Mouse (Mus musculus): ENCODE measurements around the gene Foxi1. TPM values are rescaled to one million over a fixed set of nuclear protein-coding genes. Genes with fewer than 3 reads are reported as not detected.
"Not testable (repeated sequence)": the region's sequence is repeated elsewhere in the genome, so short reads cannot be mapped to it uniquely, and the experiment has no call there.

The Foxi1 gene
- polyA plus RNA-seq (2015; fragmentation: Nextera tagmentation; extraction: Ambion mirVana) = 25.2 and 28.2 TPM in 2 replicates

DNA sequence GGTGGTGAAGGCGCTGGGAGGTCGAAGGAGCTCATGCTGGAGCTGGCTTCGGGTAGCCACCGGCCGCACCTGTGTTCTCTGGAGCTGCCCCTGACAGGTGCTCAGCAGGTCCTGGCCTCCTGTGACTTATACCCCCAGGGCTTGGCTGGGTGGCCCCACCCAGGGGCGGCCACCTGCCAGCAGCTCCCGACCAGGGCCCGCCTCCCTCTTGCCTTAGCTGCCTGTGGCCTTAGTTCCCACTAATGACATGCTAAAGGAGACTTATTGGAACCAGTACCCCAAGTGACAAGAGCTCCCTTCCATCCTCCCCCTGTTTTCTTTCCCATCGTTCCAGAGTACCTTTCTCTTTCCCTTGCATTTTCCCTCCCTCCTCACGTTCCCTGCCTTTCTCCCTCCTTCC lies at the start of gene Foxi1:
Gene Foxi1 (minus strand): TSS at position 101 of the 400 bp plus-strand sequence.
- ATAC-seq (ENCODE audit: low FRiP score, low TSS enrichment) = 0 out of 2 replicates have a peak, but pooled peaks have one; percentile 19
- H3K27me3 ChIP-seq (ENCODE audit: insufficient read depth, low read length) = no peaks in the 10 kb centered on the region
- H3K9me3 ChIP-seq (ENCODE audit: low read length) = no peaks in the 10 kb centered on the region
- H3K27ac ChIP-seq (ENCODE audit: low read length) = no peak within 1 kb of the TSS
- no peak within 1 kb of the TSS for H3K9ac ChIP-seq (replicated peaks; ENCODE audit: low read length)
- H3K4me2 ChIP-seq (replicated peaks; ENCODE audit: low read depth, low read length) = no peak within 1 kb of the TSS
- no peaks in the 10 kb centered on the region for H3K36me3 ChIP-seq (ENCODE audit: insufficient read depth, low read length)
- 76% methylated on average over 6 of the region's 10 CpGs for WGBS
- no peak within 1 kb of the TSS for H3K4me3 ChIP-seq (ENCODE audit: low read length)
- no peaks in the 10 kb centered on the region for H3K4me1 ChIP-seq (ENCODE audit: insufficient read depth, low read length)

DNA sequence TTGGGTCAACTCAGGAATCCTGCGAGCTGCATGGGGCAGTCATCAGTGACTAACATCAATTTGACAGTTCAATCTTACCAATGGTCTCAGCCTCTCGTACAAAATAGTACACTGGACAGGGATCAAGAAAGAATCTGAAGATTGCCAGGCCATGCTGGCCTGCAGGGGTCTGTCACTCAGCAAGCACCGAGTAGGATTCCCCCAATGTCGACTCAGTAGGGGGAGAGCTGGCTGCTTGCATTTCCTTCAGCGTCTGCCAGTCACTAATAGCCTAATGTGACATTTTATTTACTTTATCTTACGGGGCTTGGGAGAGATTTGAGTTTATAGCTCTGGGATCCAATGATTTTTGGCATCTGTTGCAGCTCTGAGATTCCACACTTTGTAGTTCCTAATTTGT lies 35.1 kb upstream of the Foxi1 start:
- no peak overlapping the region for H3K4me3 ChIP-seq (ENCODE audit: low read length)
- no peaks in the 10 kb centered on the region for H3K27me3 ChIP-seq (ENCODE audit: insufficient read depth, low read length)
- H3K9me3 ChIP-seq (ENCODE audit: low read length) = no peaks in the 10 kb centered on the region
- H3K27ac ChIP-seq (ENCODE audit: low read length) = no peak overlapping the region
- 61% methylated on average over 6 of the region's 6 CpGs for WGBS
- ATAC-seq (ENCODE audit: low FRiP score, low TSS enrichment) = no peak
- no peak overlapping the region for H3K4me2 ChIP-seq (replicated peaks; ENCODE audit: low read depth, low read length)
- H3K9ac ChIP-seq (replicated peaks; ENCODE audit: low read length) = no peak overlapping the region
- no peaks in the 10 kb centered on the region for H3K36me3 ChIP-seq (ENCODE audit: insufficient read depth, low read length)
- no peaks in the 10 kb centered on the region for H3K4me1 ChIP-seq (ENCODE audit: insufficient read depth, low read length)

DNA sequence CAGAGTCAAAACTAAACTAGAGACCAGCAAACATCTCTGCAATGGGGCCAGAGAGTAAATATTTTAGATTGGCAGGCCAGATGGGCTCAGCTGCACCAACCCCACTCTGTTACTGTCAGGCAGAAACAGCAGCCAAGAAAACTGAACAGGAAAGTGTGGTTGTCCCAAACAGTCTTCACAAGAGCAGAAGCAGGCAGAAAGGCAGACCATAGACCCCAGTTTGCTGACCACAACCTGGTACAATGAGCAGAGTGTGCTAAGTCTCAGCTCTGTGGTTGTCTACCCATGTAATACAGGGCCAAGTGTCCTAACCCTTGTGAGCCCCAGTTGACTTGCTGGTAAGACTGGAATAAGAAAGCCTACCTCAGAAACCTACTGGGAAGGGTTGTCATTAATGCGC lies 32.4 kb upstream of the Foxi1 start:
- WGBS = 97% methylated on average over 1 of the region's 1 CpGs
- H3K36me3 ChIP-seq (ENCODE audit: insufficient read depth, low read length) = no peaks in the 10 kb centered on the region
- H3K4me3 ChIP-seq (ENCODE audit: low read length) = no peak overlapping the region
- ATAC-seq (ENCODE audit: low FRiP score, low TSS enrichment) = no peak
- no peak overlapping the region for H3K27ac ChIP-seq (ENCODE audit: low read length)
- H3K9ac ChIP-seq (replicated peaks; ENCODE audit: low read length) = no peak overlapping the region
- H3K9me3 ChIP-seq (ENCODE audit: low read length) = no peaks in the 10 kb centered on the region
- no peak overlapping the region for H3K4me2 ChIP-seq (replicated peaks; ENCODE audit: low read depth, low read length)
- H3K4me1 ChIP-seq (ENCODE audit: insufficient read depth, low read length) = no peaks in the 10 kb centered on the region
- no peaks in the 10 kb centered on the region for H3K27me3 ChIP-seq (ENCODE audit: insufficient read depth, low read length)

DNA sequence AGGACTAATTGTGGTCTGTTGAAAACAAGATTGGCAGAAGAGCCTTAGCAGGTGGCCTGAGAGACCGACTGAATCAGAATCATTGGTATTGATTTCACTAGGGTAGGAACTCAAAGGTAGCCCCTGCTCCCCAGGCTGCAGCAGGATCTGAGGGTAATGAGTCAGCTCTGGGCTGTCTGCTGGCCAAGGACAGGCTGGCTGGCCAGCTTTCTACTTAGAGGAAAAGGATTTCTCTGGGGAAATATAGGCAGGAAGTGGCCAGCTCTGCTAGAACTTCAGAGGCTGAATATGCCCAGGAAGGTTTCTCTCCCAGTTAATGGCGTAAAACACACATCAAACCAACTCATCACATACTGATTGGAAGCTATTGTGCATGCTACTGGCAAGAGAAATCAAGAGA lies 31.8 kb upstream of the Foxi1 start:
- no peaks in the 10 kb centered on the region for H3K36me3 ChIP-seq (ENCODE audit: insufficient read depth, low read length)
- H3K4me2 ChIP-seq (replicated peaks; ENCODE audit: low read depth, low read length) = no peak overlapping the region
- H3K9ac ChIP-seq (replicated peaks; ENCODE audit: low read length) = no peak overlapping the region
- 80% methylated on average over 2 of the region's 2 CpGs for WGBS
- H3K9me3 ChIP-seq (ENCODE audit: low read length) = no peaks in the 10 kb centered on the region
- no peaks in the 10 kb centered on the region for H3K27me3 ChIP-seq (ENCODE audit: insufficient read depth, low read length)
- no peaks in the 10 kb centered on the region for H3K4me1 ChIP-seq (ENCODE audit: insufficient read depth, low read length)
- no peak overlapping the region for H3K27ac ChIP-seq (ENCODE audit: low read length)
- no peak overlapping the region for H3K4me3 ChIP-seq (ENCODE audit: low read length)
- no peak for ATAC-seq (ENCODE audit: low FRiP score, low TSS enrichment)

DNA sequence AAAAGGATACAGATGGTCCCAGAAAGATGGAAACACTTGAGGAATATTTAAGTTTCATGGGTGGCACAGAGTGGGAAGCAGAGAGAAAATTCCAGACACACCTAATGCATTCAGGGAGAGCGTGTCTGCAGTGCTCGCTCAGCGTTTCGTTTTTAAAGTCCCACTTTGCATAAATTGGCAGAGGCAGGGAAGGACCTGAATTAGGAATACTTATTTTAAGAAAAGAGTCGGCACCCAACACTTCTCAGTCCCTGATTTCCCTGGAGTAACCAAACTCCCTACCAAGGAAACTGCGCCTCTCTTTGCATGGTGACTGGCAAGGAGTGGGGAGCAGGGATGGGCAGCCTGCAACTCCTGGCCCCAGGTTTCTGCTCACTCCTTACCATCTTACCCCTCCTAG lies 29.0 kb upstream of the Foxi1 start:
- 91% methylated on average over 6 of the region's 6 CpGs for WGBS
- no peaks in the 10 kb centered on the region for H3K36me3 ChIP-seq (ENCODE audit: insufficient read depth, low read length)
- H3K4me2 ChIP-seq (replicated peaks; ENCODE audit: low read depth, low read length) = no peak overlapping the region
- no peak overlapping the region for H3K4me3 ChIP-seq (ENCODE audit: low read length)
- no peaks in the 10 kb centered on the region for H3K9me3 ChIP-seq (ENCODE audit: low read length)
- H3K27me3 ChIP-seq (ENCODE audit: insufficient read depth, low read length) = no peaks in the 10 kb centered on the region
- ATAC-seq (ENCODE audit: low FRiP score, low TSS enrichment) = no peak
- no peaks in the 10 kb centered on the region for H3K4me1 ChIP-seq (ENCODE audit: insufficient read depth, low read length)
- no peak overlapping the region for H3K9ac ChIP-seq (replicated peaks; ENCODE audit: low read length)
- no peak overlapping the region for H3K27ac ChIP-seq (ENCODE audit: low read length)

DNA sequence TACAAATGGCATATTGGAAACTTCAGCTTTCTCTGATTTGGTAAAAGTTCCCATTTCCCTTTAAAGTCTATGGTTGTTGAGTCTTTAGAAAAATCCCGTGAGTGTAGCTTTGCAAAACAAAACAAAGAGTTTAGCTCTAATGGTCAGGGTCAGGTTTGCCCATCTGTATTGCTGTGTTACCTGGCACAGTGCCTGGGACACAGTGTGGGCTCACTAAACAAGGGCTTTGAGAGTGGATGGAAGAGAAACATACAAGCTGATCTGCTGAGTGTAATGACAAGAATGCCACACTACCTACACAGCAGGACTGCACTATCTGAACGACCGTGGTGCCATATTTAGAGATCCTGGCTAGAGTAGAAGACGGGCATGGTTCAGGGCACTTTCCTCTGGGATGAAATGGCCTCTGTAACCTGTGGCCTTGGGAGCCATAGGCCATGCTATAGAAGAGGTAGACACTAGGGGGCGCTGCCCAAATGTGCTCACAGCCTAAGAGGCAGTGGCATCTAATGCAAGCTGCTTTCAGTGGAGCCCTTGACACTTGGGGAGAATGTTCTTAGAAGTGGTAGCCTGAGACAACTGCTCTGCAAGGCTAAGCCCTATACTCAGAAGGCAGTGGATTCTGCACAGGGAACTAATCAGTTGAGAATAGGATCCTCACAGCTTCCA lies 28.3 kb upstream of the Foxi1 start:
- ATAC-seq (ENCODE audit: low FRiP score, low TSS enrichment) = no peak
- no peaks in the 10 kb centered on the region for H3K27me3 ChIP-seq (ENCODE audit: insufficient read depth, low read length)
- no peak overlapping the region for H3K4me2 ChIP-seq (replicated peaks; ENCODE audit: low read depth, low read length)
- no peaks in the 10 kb centered on the region for H3K4me1 ChIP-seq (ENCODE audit: insufficient read depth, low read length)
- no peak overlapping the region for H3K4me3 ChIP-seq (ENCODE audit: low read length)
- no peaks in the 10 kb centered on the region for H3K9me3 ChIP-seq (ENCODE audit: low read length)
- H3K27ac ChIP-seq (ENCODE audit: low read length) = no peak overlapping the region
- 53% methylated on average over 5 of the region's 5 CpGs for WGBS
- H3K36me3 ChIP-seq (ENCODE audit: insufficient read depth, low read length) = no peaks in the 10 kb centered on the region
- no peak overlapping the region for H3K9ac ChIP-seq (replicated peaks; ENCODE audit: low read length)

DNA sequence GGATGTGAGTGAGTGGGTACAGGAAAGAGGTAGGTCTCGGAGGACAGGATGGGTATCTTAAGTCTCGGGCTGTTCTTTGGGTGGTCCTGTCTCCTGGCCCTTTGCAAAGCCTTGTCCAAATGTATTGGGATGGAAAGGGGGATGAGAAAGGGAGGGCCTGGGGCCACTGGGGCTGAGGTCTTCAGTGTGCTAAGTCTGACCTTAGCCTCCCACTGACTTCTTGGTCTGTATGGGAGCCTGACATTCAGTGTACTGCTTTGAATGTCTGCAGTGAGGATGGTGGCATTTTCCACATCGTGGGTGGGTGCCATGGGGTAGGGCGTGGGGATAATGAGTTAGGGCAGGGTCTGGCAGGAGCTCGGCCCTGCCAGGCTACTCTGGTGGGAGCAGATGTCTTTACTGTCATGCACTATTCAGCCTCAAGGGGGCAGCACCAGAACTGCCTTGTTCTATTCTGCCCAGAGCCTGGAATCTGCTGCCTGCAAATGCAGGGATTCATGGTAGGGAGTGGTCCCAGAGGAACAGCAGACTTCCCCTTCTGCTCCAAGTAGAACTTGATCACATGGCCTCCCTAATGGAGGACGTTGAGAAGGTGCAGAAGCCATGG lies 21.0 kb upstream of the Foxi1 start:
- H3K27ac ChIP-seq (ENCODE audit: low read length) = no peak overlapping the region
- H3K9ac ChIP-seq (replicated peaks; ENCODE audit: low read length) = no peak overlapping the region
- H3K36me3 ChIP-seq (ENCODE audit: insufficient read depth, low read length) = no peaks in the 10 kb centered on the region
- no peaks in the 10 kb centered on the region for H3K4me1 ChIP-seq (ENCODE audit: insufficient read depth, low read length)
- H3K9me3 ChIP-seq (ENCODE audit: low read length) = no peaks in the 10 kb centered on the region
- WGBS = 40% methylated on average over 6 of the region's 6 CpGs
- H3K27me3 ChIP-seq (ENCODE audit: insufficient read depth, low read length) = no peaks in the 10 kb centered on the region
- no peak overlapping the region for H3K4me3 ChIP-seq (ENCODE audit: low read length)
- ATAC-seq (ENCODE audit: low FRiP score, low TSS enrichment) = peak; percentile 70
- H3K4me2 ChIP-seq (replicated peaks; ENCODE audit: low read depth, low read length) = no peak overlapping the region

DNA sequence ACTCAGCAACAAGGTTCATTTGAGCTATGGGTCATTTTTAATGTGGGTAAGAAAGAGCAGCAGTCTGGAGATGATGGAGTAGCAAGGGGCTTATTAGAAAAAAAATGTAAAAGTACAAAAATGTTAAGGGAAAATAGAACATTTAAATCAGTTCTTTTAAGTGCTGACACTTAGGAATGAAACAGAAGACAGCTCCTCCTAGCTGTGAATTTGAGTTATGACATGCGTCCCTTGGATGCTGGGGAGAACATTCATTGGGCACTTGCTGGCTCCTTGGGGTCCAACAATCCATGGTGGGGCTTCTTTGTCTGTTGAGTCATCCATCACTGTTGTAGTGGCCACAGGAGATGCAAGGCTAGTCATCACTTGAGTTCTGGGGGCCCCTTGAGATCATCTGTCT lies 19.3 kb upstream of the Foxi1 start:
- H3K4me2 ChIP-seq (replicated peaks; ENCODE audit: low read depth, low read length) = no peak overlapping the region

DNA sequence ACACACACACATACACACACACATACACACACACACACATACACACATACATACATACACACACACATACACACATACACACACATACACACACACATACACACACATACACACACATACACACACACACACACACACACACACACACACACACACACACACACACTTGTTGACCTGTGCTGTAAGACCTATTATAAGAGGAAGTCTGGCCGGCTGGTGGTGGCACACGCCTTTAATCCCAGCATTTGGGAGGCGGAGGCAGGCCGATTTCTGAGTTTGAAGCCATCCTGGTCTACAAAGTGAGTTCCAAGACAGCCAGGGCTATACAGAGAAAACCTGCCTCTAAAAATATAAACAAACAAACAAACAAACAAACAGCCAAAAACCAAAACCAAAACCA lies 12.7 kb upstream of the Foxi1 start:
- not testable (repeated sequence) for H3K27me3 ChIP-seq (ENCODE audit: insufficient read depth, low read length); H3K4me3 ChIP-seq (ENCODE audit: low read length); H3K9ac ChIP-seq (replicated peaks; ENCODE audit: low read length); H3K4me2 ChIP-seq (replicated peaks; ENCODE audit: low read depth, low read length); ATAC-seq (ENCODE audit: low FRiP score, low TSS enrichment); H3K9me3 ChIP-seq (ENCODE audit: low read length); H3K36me3 ChIP-seq (ENCODE audit: insufficient read depth, low read length); H3K4me1 ChIP-seq (ENCODE audit: insufficient read depth, low read length); H3K27ac ChIP-seq (ENCODE audit: low read length)
- WGBS = 92% methylated on average over 4 of the region's 4 CpGs

More for the DNA sequence above, 19.3 kb upstream of the Foxi1 start:
- H3K36me3 ChIP-seq (ENCODE audit: insufficient read depth, low read length) = no peaks in the 10 kb centered on the region
- H3K27me3 ChIP-seq (ENCODE audit: insufficient read depth, low read length) = no peaks in the 10 kb centered on the region
- no peak overlapping the region for H3K27ac ChIP-seq (ENCODE audit: low read length)
- no peaks in the 10 kb centered on the region for H3K9me3 ChIP-seq (ENCODE audit: low read length)
- no peak overlapping the region for H3K9ac ChIP-seq (replicated peaks; ENCODE audit: low read length)
- no peak for ATAC-seq (ENCODE audit: low FRiP score, low TSS enrichment)
- H3K4me1 ChIP-seq (ENCODE audit: insufficient read depth, low read length) = no peaks in the 10 kb centered on the region
- H3K4me3 ChIP-seq (ENCODE audit: low read length) = no peak overlapping the region
- 63% methylated on average over 1 of the region's 1 CpGs for WGBS

DNA sequence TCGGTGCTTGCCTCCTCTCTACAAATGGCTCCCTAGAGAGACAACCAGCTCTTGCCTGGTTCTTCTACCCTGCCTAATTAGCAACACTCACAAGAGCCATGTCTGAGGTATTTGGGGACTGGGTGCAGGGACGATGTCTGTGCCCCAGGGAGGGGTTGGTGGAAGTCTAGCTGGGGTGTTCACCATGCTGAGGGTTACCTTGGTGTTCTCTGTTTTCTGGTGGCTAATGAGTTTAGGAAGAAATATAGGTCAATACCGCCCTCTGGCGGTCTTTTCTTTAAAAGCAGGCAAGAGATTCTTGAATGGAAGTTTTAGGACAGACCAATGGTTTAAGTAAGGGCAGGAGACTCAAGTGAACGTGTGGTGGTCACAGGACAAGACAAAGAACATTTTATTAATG lies 5.0 kb upstream of the Foxi1 start:
- Histone ChIP-seq H3K4me2 (replicated peaks; ENCODE audit: low read depth, low read length) (no peak overlapping the region), H3K9me3 (ENCODE audit: low read length) (no peaks in the 10 kb centered on the region), H3K4me3 (ENCODE audit: low read length) (no peak overlapping the region), H3K27ac (ENCODE audit: low read length) (no peak overlapping the region), H3K4me1 (ENCODE audit: insufficient read depth, low read length) (no peaks in the 10 kb centered on the region), H3K9ac (replicated peaks; ENCODE audit: low read length) (no peak overlapping the region), H3K27me3 (ENCODE audit: insufficient read depth, low read length) (no peaks in the 10 kb centered on the region), H3K36me3 (ENCODE audit: insufficient read depth, low read length) (no peaks in the 10 kb centered on the region)
- WGBS = 25% methylated on average over 5 of the region's 5 CpGs
- no peak for ATAC-seq (ENCODE audit: low FRiP score, low TSS enrichment)
